Mouse (Mus musculus): ENCODE results near the gene Tnfsf13b.
A peak's percentile ranks its signal among the peaks of the same experiment; 100 is the strongest.

Gene Tnfsf13b

DNA sequence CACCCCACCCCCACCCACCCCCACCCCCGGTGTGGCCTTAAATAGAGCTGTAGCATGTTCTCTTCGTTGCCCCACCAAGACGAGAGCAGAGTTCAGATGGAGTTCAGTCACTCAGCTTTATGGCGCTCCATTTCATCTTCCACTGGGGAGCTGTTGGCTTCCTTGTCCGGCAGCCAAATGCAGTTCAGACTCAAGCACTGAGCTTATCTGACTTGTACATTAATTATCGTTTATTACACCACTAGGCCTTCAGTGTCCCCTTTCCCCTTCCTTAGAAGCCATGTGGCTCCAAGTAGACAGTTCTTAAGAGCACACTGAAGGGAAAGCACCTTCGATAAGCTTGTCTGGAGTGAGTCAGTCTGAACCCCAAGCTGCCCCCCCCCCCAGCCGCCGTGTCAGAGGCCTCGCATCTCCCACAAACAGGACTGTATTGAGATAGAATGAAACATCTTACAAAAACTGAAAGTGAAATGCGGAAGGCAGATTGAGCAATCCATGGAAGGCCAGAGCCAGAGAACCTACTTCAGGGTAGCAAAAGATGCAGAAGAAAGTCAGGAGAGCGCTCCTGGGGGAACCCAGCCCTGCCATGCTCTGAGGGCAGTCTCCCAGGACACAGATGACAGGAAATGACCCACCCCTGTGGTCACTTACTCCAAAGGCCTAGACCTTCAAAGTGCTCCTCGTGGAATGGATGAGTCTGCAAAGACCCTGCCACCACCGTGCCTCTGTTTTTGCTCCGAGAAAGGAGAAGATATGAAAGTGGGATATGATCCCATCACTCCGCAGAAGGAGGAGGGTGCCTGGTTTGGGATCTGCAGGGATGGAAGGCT, at the start of gene Tnfsf13b:
Gene Tnfsf13b (plus strand): TSS at position 312 of the 830 bp plus-strand sequence.
- no peak for DNase-seq

DNA sequence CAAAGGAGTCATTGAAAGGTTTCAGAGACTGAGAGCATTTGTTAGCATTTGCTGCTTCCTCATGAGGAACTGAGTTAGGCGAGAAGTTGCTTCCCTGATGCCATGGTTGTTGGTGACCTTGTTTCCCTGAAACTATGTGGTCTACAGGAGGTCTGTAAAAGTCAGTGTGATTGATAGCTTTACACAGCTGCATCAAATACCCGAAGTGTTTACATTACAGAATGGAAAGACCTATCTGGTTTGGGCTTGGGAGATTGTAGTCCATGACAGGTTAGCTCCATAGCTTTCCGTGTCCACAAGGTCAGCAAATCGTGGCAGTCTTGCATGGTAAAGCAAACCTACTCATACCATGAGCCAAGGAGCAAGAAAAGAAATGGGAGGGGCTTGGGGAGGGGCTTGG, 47.9 kb upstream of the Tnfsf13b start:
- no peak for DNase-seq

DNA sequence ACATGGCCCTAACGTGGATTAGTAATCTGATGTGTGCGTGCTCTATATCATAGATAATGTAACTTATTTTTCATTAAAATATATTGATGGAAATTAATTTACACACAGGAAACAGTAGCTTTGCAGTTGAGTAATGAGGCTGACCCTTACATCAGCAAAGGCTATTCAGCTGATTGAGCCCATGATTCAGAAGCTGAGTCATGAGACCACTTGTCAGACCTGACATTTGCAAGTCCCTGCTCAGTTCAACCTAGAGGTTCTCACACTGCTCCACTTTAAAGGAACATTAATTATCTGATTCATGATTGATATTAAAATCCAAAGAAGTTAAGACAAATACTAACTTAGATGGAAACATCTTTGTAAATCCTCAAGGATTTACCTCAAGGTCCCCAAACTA, 46.3 kb upstream of the Tnfsf13b start:
- no peak for DNase-seq

DNA sequence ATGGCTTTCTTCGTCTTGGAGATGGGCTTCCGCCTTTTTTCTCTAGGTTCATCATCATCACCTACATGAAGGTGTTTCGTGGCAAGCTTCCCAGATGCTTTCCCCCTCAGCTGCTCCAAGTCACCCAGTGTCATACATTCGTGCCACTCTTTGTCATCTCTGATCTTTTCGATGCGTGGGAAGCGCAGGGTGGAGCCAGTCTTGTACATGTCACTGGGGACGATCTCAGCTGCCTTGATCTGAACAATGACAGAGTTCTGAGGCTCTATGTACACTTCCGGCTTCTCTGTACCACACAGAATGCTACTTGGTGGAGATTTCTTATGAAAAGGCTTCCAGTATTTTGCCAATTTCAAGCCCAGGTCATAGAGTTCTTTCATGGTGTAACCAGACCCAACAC, 34.4 kb upstream of the Tnfsf13b start:
- no peak for DNase-seq

DNA sequence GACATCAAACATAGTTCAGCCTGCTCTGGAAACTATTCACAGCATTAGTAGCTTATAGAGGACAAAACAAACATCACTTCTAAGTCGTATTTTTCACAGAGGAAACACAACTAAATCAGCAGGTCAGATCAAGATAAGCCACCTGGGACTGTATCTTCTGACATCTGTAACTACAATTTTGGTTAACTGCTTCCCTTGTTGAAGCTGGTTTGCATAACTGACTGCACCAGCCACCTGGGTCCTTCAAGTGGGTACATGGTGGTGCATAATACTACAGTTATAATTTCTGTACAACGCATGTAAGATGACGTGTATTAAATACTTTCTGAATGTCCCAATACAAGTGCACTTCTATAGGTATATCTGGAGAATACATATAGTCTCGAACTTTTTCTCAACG, 31.0 kb upstream of the Tnfsf13b start:
- no peak for DNase-seq

DNA sequence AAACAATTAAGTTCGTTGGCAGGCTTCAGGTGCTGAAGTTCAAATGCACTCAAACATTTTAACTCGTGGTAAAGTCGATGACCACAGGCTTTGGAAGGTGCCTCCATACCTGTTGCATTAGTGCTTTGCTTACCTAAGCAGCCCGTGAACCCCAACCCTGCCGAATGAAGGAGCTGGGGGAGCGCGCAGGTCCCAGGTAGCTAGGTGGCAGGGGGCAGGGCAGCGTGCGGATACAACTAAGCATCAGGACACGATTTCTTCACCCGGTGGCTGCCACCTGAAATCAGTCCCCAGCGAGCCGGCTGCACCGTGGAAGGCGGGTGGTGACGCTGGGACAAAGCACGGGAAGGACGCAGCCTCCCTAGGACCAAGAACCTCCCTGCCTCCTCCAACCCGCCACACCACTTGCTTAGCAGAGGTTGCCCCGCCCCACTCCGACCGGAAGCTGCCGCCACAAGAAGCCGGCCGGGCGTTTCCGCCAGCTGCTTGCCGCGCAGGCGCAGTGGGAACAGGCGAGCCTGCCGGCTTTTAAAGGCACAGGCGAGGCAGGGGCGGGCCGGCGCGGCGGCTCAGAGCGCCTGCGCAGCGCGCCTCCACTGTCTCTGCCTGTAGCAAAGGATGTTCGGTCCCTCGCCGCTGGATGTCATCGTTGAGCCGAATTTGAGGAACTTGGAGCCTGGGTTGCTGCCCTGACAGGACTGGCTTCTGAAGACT, 30.2 kb upstream of the Tnfsf13b start:
- peak; percentile 98 to 99 for DNase-seq

DNA sequence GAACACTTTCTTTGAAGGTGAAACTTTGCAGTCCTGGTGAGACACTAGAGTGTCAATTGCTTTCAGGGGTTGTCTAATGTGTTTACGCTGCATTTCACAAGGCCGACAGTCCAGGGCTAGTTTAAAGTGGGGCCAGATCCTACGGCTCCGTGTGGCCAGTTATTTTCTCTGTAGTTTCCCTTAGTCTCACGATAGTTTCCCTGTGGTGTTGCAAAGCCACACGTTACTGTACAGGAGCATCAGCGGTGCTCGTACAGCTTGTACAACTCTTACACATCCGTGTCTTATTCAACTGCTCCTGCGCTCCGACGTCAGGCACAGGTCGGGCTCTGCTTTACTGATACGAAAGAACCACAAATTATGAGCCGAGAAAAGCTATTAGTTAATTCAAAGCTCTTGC, 29.3 kb upstream of the Tnfsf13b start:
- DNase-seq: peak; percentile 11 to 19

DNA sequence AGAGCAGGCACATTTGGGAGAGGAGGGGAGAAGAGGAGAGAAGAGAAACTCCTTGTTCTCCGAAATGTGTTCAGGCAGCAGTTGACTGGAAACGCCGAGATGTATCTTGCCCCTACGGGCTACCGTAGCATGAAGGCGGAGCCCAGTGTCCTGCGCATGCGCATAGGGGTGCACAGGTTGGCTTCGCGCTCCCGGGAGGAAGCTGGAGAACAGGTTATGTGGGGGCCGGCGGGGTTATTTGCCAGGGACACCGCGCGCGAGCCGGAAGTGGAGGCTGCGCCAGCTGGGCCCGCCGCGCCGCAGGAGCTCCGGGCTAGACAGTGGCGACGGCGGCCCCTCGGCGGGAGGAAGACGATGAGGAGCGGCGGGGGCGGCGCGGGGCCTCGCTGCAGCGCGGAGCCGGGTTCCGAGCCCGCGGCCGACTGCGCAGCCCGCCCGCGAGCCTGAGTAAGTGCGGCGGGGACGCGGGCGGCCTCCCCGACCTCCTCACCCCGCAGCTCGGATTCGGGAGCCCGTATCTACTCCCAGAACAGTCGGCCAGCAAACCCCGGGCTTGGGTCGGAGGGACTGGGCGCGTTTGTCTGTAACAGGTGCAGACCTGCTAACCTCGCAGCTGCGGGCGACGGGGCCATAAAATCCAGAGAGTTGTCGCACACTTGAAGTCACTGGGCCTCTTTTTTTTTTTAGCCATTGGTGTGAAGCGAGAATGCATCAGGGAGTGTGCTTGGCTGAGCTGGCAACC, 28.5 kb upstream of the Tnfsf13b start, which contains the start of the genes Lig4 and Abhd13:
Gene Lig4 (minus strand): TSS at position 114 of the 742 bp plus-strand sequence.
Gene Abhd13 (plus strand): TSS at position 135 of the 742 bp plus-strand sequence.
- DNase-seq: peak; percentile 99 to 100

DNA sequence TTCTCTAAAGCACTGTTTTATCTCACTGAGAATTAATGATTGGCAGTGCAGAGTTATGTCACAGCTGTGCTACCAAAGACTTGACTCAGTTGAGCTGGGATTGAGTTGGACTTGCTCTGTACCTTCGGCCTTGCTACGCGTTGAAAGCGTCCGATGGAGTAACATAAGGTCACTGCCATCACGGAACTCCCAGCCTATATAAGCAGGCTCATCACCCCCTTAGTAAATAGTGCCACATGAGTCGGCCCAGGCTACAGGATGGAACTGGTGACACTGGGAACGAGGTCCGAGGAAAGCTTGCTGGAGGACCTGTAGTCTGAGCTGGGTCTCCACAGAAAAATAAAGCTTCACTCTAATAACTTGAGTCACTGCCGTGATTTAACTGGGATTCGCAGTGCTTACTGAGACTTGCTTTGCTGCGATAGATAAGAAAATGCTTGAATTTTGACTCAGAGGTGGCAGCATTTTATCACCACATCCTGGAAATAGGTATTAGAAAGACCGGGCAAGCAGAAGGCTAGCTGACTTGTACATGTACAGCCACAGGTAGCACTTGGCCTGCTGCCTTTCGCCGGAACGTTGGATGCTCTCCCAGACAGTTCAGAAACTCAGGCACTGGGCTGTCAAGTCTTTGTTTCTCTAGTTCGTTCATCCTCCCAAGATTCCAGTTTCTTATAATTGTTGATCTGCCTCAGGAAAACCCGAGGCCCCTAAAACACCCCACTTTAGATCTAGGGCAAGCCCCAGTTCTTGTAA, 27.6 kb upstream of the Tnfsf13b start:
- peak; percentile 49 to 71 for DNase-seq

DNA sequence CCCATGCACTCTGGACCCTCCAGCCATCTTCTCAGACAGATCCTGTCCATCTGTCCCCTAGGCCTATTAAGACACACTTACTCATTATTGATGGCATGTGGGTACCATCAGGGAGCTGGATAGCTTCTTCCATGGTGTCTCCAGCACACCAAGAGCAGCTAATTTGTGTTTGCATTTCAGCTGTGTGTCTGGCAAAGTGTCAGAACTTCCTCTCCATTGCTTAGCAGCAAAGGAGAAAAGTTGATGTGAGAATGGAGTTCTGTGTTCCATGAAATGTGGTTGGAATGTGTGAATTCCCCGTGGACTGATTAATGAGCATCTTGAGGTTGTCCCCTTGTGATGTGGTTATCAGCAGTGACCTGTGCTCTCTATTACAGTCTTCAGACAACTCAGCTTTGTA, 26.5 kb upstream of the Tnfsf13b start:
- no peak for DNase-seq

DNA sequence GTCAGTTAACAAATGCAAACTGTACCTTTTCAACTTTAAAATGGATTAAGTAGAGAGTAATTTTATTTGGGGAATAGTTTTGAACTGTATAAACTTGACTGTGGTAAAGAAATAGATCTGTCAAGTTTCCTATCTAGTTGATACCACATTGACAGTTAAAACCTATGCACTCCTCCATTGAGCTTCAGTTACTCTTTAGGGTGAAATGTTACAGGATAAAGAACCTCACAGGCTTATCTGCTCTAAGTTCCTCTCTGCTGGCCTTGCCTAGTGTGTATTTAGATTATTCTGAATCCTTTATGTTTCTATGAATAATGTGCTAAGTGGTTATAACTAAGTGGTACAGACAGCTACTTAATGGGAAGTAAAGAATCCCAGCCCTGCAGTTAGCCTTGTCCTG, 26.1 kb upstream of the Tnfsf13b start:
- DNase-seq: no peak

DNA sequence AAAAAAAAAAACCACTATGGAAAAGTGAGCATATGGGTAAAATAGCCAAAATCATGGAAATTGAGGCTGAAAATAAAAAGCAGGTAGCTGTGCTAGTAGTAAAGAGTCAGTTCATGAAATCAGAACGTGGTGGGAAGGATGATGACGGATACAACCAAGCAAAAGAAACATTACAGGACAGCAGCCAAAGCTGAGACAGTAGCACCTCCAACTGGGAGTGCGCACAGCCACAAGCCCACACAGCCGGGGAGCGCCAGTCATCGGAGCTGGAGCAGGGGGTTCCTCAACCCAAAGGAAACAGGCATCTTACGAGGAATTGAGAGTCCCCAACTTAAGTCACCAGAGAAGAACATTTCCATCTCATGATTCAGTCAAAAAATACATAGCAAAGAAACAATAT, 2.2 kb upstream of the Tnfsf13b start:
- no peak for DNase-seq

DNA sequence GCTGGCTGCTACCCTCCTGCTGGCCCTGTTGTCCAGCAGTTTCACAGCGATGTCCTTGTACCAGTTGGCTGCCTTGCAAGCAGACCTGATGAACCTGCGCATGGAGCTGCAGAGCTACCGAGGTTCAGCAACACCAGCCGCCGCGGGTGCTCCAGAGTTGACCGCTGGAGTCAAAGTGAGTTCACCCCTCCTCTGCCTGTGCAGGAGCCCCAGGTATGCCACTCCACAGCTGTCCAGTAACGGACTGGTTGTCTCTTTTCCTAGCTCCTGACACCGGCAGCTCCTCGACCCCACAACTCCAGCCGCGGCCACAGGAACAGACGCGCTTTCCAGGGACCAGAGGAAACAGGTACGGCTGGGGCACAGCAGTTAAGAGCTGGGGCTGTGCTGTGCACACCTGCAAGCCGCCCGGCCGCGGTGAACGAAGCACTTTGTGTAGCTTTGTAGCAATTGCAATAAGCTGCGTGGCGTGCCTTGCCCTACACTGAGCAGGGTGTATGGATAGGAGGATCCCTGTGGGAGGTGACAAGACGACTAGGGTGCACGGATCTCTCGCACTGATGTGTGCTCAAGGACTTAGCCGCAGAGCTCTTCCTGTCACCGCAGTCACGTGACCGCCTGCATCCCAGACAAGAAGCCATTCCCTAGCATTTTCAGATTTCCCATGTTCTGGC, 856 bp downstream of the Tnfsf13b start:
- peak; percentile 53 to 67 for DNase-seq

DNA sequence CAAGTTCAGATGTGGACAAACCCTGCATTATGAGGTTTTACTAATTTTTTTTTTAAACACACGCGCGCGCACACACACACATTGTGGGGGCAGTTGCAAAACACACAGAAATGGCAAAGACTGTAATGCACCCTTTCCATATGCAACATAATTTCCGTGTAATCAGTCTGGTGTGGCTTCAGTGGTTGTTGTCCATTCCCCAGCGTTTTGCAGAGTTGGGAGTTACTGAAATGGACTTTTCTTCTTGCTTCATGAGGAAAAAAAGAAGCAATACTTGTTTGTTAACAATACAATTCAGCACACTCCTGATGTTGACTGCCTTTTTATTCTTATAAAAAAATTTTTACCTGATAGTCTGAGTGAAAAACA, 1.4 kb downstream of the Tnfsf13b start:
- DNase-seq: no peak

DNA sequence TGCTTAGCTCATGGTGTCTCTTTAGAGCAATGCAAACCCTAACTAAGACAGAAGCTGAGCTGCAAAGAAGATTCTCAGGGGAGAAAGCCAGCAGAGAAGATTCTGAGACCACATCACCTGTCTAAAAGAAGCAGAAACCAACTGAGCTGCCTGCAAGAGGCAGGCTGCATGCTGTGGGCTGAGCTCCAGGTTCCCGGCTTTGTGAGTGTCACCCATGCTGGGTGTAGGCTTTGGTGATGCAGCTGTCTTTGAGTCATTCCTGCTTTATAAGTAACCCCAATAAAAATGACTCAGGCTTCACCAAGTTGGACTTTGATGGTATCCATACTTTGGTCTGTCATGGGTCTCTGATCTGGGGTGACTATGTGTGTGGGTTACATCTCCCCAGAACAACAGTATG, 10.0 kb downstream of the Tnfsf13b start:
- no peak for DNase-seq

DNA sequence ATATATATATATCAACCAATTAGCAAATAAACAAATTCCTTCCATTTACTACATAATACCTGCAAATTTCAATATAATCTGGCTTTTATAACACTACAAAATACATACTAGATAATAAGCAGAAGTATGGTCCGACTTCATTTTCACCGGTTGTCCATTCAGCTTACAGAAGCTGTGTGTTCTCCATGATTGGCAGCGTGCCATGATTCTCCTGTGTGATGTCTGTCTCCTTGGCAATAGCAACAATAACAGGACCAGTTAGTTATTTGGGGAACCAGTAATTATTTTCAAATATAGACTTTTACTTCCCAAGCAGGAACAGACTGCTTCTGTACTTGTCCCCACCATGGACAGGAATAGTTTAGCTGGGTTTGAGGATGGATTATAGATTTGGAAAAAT, 11.0 kb downstream of the Tnfsf13b start:
- DNase-seq: peak; percentile 39 to 78

DNA sequence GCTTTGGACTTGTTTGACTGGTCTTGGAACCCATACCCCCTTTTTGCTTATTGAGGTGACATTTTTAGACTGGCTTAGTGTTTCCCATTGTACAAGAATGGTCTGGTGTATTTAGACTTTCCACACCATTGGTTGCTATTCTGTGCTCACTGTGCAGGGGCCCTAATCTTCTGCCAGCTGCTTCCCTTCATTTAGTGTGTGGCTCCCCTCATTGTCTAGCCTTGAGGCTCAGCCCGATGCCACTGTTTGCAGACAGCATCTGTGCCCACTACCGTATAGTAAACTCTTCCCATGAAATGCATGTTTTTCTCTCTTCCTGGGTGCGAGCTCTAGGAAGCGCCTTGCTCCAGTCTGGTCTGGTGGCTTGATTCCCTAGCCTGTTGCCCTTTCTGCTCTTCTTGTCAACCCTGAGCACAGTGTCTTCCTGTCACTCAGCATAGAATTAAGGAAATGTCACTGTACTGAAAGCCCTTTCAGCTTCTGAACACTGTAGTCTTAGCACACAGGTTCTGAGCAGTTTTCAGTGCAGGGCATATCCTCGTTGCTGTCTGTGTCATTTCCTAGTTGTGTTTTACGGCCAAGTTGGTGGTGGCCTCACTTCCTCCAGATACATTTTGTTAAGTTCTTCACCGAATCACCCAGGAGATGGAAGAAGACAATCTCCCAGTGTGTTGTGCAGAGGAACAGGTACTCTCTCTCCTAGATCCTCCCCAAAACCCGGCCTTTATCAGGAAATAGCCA, 24.2 kb downstream of the Tnfsf13b start:
- no peak for DNase-seq

DNA sequence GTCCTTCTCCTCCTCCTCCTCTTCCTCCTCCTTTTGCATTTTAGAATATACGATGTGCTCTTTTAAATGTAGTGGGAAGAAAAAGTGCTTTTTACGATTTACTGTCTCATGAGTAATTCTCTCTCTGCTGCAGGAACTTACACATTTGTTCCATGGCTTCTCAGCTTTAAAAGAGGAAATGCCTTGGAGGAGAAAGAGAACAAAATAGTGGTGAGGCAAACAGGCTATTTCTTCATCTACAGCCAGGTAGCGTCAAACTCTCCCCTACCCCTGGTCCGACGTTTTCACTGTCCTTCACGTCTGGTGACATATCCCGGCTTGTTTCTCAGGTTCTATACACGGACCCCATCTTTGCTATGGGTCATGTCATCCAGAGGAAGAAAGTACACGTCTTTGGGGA, 24.9 kb downstream of the Tnfsf13b start:
- DNase-seq: no peak

DNA sequence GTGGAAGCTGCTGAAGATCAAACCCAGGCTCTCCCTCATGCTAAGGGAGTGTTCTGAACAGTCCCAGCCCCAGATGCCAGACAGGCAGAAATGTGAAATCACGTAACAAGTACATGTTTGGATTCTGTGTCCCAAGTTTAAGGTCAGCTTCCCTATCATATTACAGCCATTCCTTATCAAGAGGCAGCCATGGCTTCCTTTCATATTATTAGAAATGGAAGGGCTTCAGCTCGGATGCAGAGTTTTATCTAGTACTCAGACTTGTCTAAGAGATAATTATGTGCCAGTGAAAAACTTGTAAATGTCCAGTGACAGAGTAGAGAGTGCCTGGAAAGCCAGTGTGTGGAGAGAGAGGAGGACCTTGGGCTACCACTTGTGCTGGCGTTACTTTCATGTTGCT, 34.6 kb downstream of the Tnfsf13b start:
- DNase-seq: no peak

DNA sequence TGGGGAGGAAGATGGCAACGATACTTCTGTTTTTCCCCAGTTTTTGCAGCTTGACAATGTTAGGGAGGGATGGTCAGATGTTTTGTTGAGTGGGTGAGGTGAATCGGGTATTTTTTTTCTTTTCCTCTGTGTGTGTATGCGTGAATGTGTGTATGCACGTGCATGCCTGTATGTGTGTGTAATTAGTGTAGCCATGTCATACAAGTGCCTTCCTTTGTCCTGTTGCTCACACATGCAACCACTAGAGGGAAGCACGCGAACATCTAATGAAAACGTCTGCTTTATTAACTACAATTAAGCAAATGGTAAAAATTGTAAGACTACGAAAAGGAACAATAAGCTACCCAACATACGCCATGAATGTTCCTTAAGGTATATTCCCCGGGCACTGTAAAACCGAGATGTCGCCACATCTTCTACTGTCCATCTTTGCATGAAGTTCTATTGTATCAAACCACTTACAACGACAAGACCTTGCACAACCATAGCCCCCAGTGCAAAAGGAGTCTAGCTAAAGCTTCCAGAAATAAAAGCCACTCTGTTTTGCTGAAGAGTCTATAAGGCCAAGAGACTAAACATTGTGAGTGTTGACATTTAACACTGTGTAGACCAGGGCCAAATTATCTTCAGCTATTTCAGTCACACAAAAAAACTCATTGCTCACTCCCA, 37.7 kb downstream of the Tnfsf13b start:
- DNase-seq: peak; percentile 37 to 66

DNA sequence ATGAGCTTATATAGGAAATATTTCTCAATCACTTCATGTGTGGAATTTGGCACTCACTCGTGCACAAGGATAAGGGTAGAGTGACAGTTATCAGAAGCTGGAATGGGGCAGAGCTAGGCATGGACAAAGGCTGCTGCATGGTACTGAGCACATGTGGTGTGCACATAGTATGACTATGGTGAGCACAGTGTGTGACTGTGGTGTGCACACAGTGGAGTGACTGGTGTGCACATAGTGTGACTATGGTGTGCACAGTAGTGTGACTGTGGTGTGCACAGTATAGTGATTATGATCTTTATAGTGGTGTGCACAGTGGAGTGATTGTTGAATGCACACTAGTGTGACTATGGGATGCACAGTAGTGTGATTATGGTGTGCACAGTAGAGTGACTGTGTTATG, 39.5 kb downstream of the Tnfsf13b start:
- DNase-seq: no peak

Measured in cerebellum, postnatal 25 days (tissue).